Mouse (Mus musculus): Measurements from ENCODE around the gene D5Ertd579e.

- TF ChIP-seq POLR2A (IDR thresholded peaks at IDR 0.05; ENCODE audit: extremely low read depth, insufficient read depth, low read length) (no peak), CTCF (IDR thresholded peaks at IDR 0.05; ENCODE audit: low read depth, low read length) (peak; percentile 76)
Observed at GRCm38 (mm10) chr5:36742126-36742848, 46.5 kb upstream of the D5Ertd579e start.
